Mouse (Mus musculus) gastrocnemius, postnatal 10 days (tissue): ENCODE measurements around the gene Atg7. TPM values are rescaled to one million over a fixed set of nuclear protein-coding genes. Genes with fewer than 3 reads are reported as not detected.
A peak's percentile ranks its signal among the peaks of the same experiment; 100 is the strongest.

Source experiments
- DNase-seq: peaks from one replicate; pipeline ENCODE4 v3.0.0; 2021; ENCODE audit warnings: mixed read lengths
- total RNA-seq, 2 experiments: library from RNA; stranded (reverse); gene quantifications; 2 replicates each; pipeline ENCODE4 v1.2.3; 2021

Gene Atg7
- total RNA-seq, 2 experiments from 2014 or later: 9.1 to 10.9 TPM

GRCm38 (mm10) chr6:114684407-114684806 is 41.5 kb downstream of the Atg7 start:
- no peak for DNase-seq

GRCm38 (mm10) chr6:114685412-114685811 is 42.5 kb downstream of the Atg7 start:
- DNase-seq: no peak

GRCm38 (mm10) chr6:114687035-114687434 is 44.1 kb downstream of the Atg7 start:
- DNase-seq: no peak

- DNase-seq: no peak
Measured at GRCm38 (mm10) chr6:114690661-114691060, 47.8 kb downstream of the Atg7 start.

GRCm38 (mm10) chr6:114691530-114691929 is 48.6 kb downstream of the Atg7 start:
- no peak for DNase-seq

GRCm38 (mm10) chr6:114692691-114693090 is 49.8 kb downstream of the Atg7 start:
- no peak for DNase-seq

GRCm38 (mm10) chr6:114697646-114698490 is 55.0 kb downstream of the Atg7 start:
- peak; percentile 84 for DNase-seq

GRCm38 (mm10) chr6:114698578-114698977 is 55.7 kb downstream of the Atg7 start:
- no peak for DNase-seq

GRCm38 (mm10) chr6:114700704-114701103 is 57.8 kb downstream of the Atg7 start:
- DNase-seq: no peak

- DNase-seq: no peak
Measured at GRCm38 (mm10) chr6:114707032-114707431, 64.1 kb downstream of the Atg7 start.

GRCm38 (mm10) chr6:114712242-114713050 is 69.5 kb downstream of the Atg7 start:
- no peak for DNase-seq

- no peak for DNase-seq
Measured at GRCm38 (mm10) chr6:114713538-114713937, 70.6 kb downstream of the Atg7 start.

- DNase-seq: no peak
Measured at GRCm38 (mm10) chr6:114714654-114715053, 71.8 kb downstream of the Atg7 start.

GRCm38 (mm10) chr6:114715289-114716030 is 72.6 kb downstream of the Atg7 start:
- no peak for DNase-seq

- DNase-seq: no peak
Measured at GRCm38 (mm10) chr6:114719100-114719499, 76.2 kb downstream of the Atg7 start.

GRCm38 (mm10) chr6:114719665-114720064 is 76.8 kb downstream of the Atg7 start:
- DNase-seq: no peak

GRCm38 (mm10) chr6:114722046-114722445 is 79.1 kb downstream of the Atg7 start:
- no peak for DNase-seq

- DNase-seq: peak; percentile 33
Measured at GRCm38 (mm10) chr6:114723925-114724324, 81.0 kb downstream of the Atg7 start.

GRCm38 (mm10) chr6:114724351-114724750 is 81.5 kb downstream of the Atg7 start:
- DNase-seq: no peak

- no peak for DNase-seq
Measured at GRCm38 (mm10) chr6:114725147-114725575, 82.3 kb downstream of the Atg7 start.

GRCm38 (mm10) chr6:114726681-114727080 is 83.8 kb downstream of the Atg7 start:
- DNase-seq: no peak

GRCm38 (mm10) chr6:114733156-114733555 is 90.3 kb downstream of the Atg7 start:
- DNase-seq: no peak

- no peak for DNase-seq
Measured at GRCm38 (mm10) chr6:114733681-114734080, 90.8 kb downstream of the Atg7 start.
